Mouse (Mus musculus): ENCODE results near the gene Sept9.

GRCm38 (mm10) chr11:117175472-117175871, 24.0 kb upstream of the Sept9 start:
- TF ChIP-seq POLR2A (IDR thresholded peaks at IDR 0.05; ENCODE audit: insufficient read depth, low read depth, low read length) (no peak), CTCF (IDR thresholded peaks at IDR 0.05; ENCODE audit: insufficient read depth, low read depth, low read length) (no peak)
